Mouse (Mus musculus): ENCODE measurements at regions not wholly inside any gene's neighbourhood (a gene's known extent, or its start where the extent isn't known, plus 50 kb on each side); places are given as distances from the start of the nearest gene placed in this dataset.
"Not testable (repeated sequence)": the region's sequence is repeated elsewhere in the genome, so short reads cannot be mapped to it uniquely, and the experiment has no call there.

DNA sequence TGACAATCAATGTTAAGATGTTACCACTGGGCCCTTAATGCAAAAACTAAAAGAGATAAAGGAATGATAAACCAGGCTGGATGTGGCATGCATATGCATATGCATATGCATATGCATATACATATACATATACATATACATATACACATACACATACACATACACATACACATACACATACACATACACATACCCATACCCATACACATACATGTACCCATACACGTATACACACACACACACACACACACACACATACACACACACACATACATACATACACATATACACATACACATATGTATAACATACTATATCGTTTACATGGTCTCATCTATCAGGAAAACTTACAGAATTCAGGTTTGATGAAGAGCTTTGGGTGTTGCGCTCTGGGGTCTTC, 78.5 kb upstream of the Frem2 start:
- H3K4me1 ChIP-seq (ENCODE audit: control insufficient read depth, insufficient read depth, low read length); H3K4me3 ChIP-seq (ENCODE audit: low read depth, low read length); H3K36me3 ChIP-seq (ENCODE audit: control insufficient read depth, insufficient read depth, low read length); H3K4me2 ChIP-seq (ENCODE audit: low read length); H3K9ac ChIP-seq (ENCODE audit: low read depth, low read length); H3K9me3 ChIP-seq (replicated peaks; ENCODE audit: control insufficient read depth, low read length, poor library complexity, severe bottlenecking); H3K27me3 ChIP-seq (ENCODE audit: control insufficient read depth, insufficient read depth, low read depth, low read length); H3K27ac ChIP-seq (ENCODE audit: low read length): not testable (repeated sequence)
- ATAC-seq: peak; percentile 52
- 95% methylated on average over 3 of the region's 3 CpGs for WGBS

DNA sequence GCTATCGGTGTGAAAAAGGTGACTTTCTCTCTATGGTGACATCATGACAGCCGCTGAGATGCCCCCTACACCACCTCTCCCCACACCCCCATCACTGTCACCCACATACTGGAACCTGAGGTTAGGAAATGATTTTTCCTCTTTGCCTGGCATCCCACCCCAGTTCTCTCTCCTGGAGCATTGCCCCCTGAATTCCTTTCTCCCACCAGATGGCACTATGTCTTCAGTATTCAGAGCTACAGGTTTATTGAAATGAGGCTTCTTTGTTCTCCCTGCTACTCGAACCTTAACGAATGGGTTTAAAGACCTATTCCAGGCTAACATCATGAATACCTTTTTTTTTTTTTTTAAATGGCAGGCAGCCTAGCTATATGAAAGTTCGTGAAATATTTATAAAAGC, 78.0 kb upstream of the Frem2 start:
- Histone ChIP-seq H3K27me3 (ENCODE audit: control insufficient read depth, insufficient read depth, low read depth, low read length) (no peaks in the 10 kb centered on the region), H3K36me3 (ENCODE audit: control insufficient read depth, insufficient read depth, low read length) (no peaks in the 10 kb centered on the region), H3K9me3 (replicated peaks; ENCODE audit: control insufficient read depth, low read length, poor library complexity, severe bottlenecking) (no peaks in the 10 kb centered on the region), H3K9ac (ENCODE audit: low read depth, low read length) (no peak overlapping the region), H3K4me1 (ENCODE audit: control insufficient read depth, insufficient read depth, low read length) (0 out of 2 replicates have a peak, but pooled peaks cover 3% of the 10 kb centered on the region), H3K4me2 (ENCODE audit: low read length) (no peak overlapping the region), H3K4me3 (ENCODE audit: low read depth, low read length) (no peak overlapping the region), H3K27ac (ENCODE audit: low read length) (no peak overlapping the region)
- WGBS: 33% methylated on average over 5 of the region's 5 CpGs
- ATAC-seq: peak; percentile 91

DNA sequence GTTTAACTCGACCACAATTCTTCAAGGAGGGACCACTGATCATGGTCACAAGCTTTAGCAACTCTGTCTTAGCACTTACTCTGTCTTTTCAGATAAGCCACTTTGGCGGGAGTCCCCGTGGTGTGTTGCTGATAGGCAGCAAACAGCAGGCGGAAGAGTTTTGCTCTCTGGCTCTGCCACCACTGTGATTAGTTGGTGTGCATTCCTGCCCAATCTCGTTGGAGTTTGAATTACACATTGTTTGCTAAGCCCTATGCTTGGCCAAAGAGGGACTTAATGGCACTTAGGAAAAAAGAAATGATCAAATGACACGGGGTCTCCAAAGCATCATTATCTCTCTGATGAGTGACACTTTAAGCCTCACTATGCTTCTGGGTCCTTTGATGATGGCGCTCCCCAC, 73.3 kb upstream of the Frem2 start:
- Histone ChIP-seq H3K27me3 (ENCODE audit: control insufficient read depth, insufficient read depth, low read depth, low read length) (no peaks in the 10 kb centered on the region), H3K36me3 (ENCODE audit: control insufficient read depth, insufficient read depth, low read length) (no peaks in the 10 kb centered on the region), H3K9me3 (replicated peaks; ENCODE audit: control insufficient read depth, low read length, poor library complexity, severe bottlenecking) (no peaks in the 10 kb centered on the region), H3K27ac (ENCODE audit: low read length) (no peak overlapping the region), H3K4me1 (ENCODE audit: control insufficient read depth, insufficient read depth, low read length) (0 out of 2 replicates have a peak, but pooled peaks cover 2% of the 10 kb centered on the region), H3K4me3 (ENCODE audit: low read depth, low read length) (no peak overlapping the region), H3K9ac (ENCODE audit: low read depth, low read length) (no peak overlapping the region), H3K4me2 (ENCODE audit: low read length) (no peak overlapping the region)
- no peak for ATAC-seq
- WGBS: 20% methylated on average over 7 of the region's 7 CpGs

DNA sequence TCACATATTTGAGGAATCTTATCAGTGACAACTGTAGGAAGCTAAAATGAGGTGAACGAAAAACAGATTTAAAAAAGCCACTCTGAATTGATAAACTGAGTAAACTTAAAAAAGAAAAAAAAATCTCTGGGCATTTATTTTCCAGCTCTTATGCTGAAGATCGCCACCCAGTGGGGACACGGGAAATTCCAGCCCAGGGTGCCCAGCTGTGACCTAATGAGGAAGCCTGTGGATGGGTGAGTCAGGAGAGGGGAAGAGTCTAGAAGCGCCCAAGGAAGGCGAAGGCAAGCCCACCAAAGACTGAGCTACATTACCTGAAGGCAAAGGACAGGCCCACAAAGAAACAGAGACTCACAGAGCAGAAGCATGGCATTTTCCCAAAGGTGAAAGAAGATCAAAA, 72.7 kb upstream of the Frem2 start:
- Histone ChIP-seq H3K36me3 (ENCODE audit: control insufficient read depth, insufficient read depth, low read length) (no peaks in the 10 kb centered on the region), H3K27me3 (ENCODE audit: control insufficient read depth, insufficient read depth, low read depth, low read length) (no peaks in the 10 kb centered on the region), H3K4me1 (ENCODE audit: control insufficient read depth, insufficient read depth, low read length) (0 out of 2 replicates have a peak, but pooled peaks cover 2% of the 10 kb centered on the region), H3K9ac (ENCODE audit: low read depth, low read length) (no peak overlapping the region), H3K9me3 (replicated peaks; ENCODE audit: control insufficient read depth, low read length, poor library complexity, severe bottlenecking) (no peaks in the 10 kb centered on the region), H3K4me3 (ENCODE audit: low read depth, low read length) (no peak overlapping the region), H3K4me2 (ENCODE audit: low read length) (no peak overlapping the region), H3K27ac (ENCODE audit: low read length) (no peak overlapping the region)
- 38% methylated on average over 5 of the region's 5 CpGs for WGBS
- ATAC-seq: no peak

DNA sequence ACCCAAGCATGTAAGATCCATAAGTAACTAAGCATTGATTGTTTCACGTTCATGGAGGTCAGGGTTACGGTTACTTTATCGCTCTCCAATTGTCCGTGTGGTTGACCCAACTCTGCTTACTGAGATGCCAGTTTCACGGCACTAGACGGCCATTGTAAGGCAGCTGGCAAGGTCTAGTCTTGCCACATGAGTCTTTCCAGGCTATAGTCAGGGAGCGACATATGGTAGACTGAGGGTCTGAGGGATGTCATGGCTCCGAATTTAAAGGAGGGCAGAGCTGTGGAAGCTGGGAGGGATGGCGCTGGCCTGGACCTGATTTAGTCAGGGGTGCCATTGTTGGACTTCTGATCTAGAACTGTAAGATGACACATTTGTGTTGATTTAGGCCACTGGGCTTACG, 72.0 kb upstream of the Frem2 start:
- Histone ChIP-seq H3K4me3 (ENCODE audit: low read depth, low read length) (no peak overlapping the region), H3K4me2 (ENCODE audit: low read length) (no peak overlapping the region), H3K36me3 (ENCODE audit: control insufficient read depth, insufficient read depth, low read length) (no peaks in the 10 kb centered on the region), H3K9me3 (replicated peaks; ENCODE audit: control insufficient read depth, low read length, poor library complexity, severe bottlenecking) (no peaks in the 10 kb centered on the region), H3K9ac (ENCODE audit: low read depth, low read length) (no peak overlapping the region), H3K27ac (ENCODE audit: low read length) (no peak overlapping the region), H3K4me1 (ENCODE audit: control insufficient read depth, insufficient read depth, low read length) (0 out of 2 replicates have a peak, but pooled peaks cover 2% of the 10 kb centered on the region), H3K27me3 (ENCODE audit: control insufficient read depth, insufficient read depth, low read depth, low read length) (no peaks in the 10 kb centered on the region)
- ATAC-seq: no peak
- WGBS: 94% methylated on average over 10 of the region's 10 CpGs

DNA sequence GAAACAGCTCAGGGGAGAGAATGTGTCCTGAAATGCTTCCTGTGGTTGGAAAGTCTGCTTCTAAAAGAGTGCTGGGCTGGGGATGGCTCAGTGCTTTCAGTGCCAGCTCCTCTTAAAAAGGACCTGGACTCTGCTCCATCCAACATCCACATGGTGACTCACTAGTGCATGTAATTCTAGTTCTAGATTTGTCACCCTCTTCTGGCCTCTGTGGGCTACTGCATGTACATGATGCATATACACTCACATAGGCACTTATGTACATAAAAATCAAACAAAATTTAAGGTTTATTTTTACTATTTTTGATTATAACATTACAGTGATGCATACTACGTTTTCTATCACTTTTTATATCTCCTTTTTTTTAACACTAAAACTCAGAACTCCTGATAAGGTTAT, 70.6 kb upstream of the Frem2 start:
- Histone ChIP-seq H3K9ac (ENCODE audit: low read depth, low read length) (no peak overlapping the region), H3K27ac (ENCODE audit: low read length) (no peak overlapping the region), H3K9me3 (replicated peaks; ENCODE audit: control insufficient read depth, low read length, poor library complexity, severe bottlenecking) (no peaks in the 10 kb centered on the region), H3K4me2 (ENCODE audit: low read length) (no peak overlapping the region), H3K4me3 (ENCODE audit: low read depth, low read length) (no peak overlapping the region), H3K4me1 (ENCODE audit: control insufficient read depth, insufficient read depth, low read length) (0 out of 2 replicates have a peak, but pooled peaks cover 2% of the 10 kb centered on the region), H3K27me3 (ENCODE audit: control insufficient read depth, insufficient read depth, low read depth, low read length) (no peaks in the 10 kb centered on the region), H3K36me3 (ENCODE audit: control insufficient read depth, insufficient read depth, low read length) (no peaks in the 10 kb centered on the region)
- WGBS: 80% methylated on average over 1 of the region's 1 CpGs
- no peak for ATAC-seq

DNA sequence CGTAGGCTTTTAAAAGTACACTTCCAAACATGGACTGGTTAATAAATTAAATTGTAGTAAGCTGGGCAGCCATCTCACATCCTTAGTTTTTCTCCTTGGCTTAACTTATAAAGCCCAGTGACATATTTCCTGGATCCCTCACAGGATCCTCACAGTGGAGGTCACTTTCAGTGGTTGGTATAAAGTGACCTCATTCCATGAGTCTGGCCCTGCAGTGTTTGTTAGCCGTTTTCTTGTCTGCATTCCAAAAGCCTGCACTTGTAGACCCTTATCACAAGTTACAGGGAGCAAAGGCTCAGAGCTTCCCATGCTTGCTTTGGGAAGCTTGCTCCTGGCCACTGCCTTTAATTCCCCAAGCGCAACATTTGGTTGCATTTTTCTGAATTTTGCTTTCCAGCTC, 49.9 kb upstream of the Frem2 start:
- WGBS: 71% methylated on average over 3 of the region's 3 CpGs
- Histone ChIP-seq H3K27ac (ENCODE audit: low read length) (no peak overlapping the region), H3K9ac (ENCODE audit: low read depth, low read length) (no peak overlapping the region), H3K4me1 (ENCODE audit: control insufficient read depth, insufficient read depth, low read length) (no peaks in the 10 kb centered on the region), H3K9me3 (replicated peaks; ENCODE audit: control insufficient read depth, low read length, poor library complexity, severe bottlenecking) (no peaks in the 10 kb centered on the region), H3K4me3 (ENCODE audit: low read depth, low read length) (no peak overlapping the region), H3K27me3 (ENCODE audit: control insufficient read depth, insufficient read depth, low read depth, low read length) (no peaks in the 10 kb centered on the region), H3K36me3 (ENCODE audit: control insufficient read depth, insufficient read depth, low read length) (no peaks in the 10 kb centered on the region), H3K4me2 (ENCODE audit: low read length) (no peak overlapping the region)
- no peak for ATAC-seq

Measured in midbrain, embryonic 16.5 days (tissue).